Mouse (Mus musculus): ENCODE data around the gene Fggy.

Gene Fggy

DNA sequence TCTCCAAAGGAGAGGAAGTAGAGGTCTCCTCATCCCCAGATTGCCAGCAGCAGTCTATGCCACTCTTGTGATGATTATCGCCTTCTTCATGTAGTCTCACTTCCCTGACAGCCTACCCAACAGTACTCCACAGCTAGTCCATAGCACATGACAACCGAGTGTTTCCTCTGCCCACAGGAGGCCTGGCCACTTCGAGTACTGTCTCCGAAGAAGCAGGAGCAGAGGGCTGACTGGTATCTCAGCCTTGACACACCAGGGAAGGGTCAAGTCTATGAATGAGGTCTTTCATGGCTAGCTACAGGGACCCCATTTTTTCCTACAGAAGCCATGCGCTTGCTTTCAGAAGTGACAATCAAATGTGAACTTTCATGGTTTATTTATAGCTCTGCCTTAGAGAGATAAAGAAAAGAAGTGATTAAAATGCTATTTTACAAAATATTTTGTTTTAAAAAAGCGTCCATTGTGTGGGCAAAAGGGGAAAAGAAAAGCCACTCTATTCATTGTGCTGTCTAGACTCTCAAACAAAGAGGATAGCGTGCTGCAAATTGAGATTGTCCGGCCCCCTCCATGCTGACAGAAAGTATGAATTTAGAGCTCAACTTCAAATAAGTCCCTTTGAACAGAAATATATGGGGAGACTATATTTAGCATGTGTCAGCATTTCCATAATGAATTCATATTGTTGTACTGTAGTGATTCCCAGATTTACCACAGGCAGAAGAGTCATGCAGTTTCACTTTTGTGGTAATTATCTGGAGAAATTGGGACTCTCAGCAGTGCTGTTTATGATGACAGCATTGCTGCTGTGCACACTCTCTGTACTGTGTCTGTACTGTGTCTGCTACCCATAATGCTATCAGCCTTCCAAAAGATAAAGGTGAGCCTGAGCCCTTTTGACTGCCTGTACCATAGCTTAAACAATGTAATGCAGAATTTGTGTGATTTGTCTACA is 358.6 kb downstream of the Fggy start:
- DNase-seq: no peak

DNA sequence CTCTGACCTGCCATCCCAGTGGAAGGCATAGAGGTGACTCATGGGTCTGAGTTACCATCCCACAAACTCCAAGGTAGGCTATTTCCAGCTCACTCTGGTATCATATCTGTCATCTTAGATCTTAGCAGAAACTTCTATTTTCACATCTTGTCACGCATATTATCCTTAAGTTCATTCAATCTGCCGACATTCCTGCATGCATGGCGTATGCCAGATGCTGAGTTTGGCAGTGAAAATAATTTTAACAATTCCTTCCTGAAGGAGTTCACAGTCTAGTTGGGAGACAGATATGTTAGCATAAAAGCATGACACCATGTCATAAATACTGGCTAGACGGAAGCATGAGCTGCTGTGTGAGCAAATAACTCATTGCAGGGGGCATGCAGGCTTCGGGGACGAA is 360.4 kb downstream of the Fggy start:
- DNase-seq: no peak

DNA sequence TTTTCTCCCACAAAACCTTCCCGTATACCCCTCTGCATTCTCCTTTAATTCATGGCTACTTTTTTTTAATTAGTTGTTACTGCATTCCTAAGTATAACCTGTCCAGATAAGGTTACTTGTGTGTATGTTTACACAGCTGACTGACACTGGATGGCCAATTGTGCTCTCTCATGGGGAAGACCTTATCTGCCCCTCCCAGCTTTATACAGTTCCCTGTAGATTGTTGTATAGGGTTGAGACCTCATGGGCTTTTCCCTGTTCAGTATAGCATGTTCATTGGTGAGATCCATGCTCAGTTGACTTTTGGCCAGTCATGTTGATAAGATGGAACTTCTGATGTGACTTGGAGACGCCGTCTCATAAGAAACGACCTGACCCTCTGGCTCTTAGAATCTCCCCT is 363.1 kb downstream of the Fggy start:
- DNase-seq: no peak

DNA sequence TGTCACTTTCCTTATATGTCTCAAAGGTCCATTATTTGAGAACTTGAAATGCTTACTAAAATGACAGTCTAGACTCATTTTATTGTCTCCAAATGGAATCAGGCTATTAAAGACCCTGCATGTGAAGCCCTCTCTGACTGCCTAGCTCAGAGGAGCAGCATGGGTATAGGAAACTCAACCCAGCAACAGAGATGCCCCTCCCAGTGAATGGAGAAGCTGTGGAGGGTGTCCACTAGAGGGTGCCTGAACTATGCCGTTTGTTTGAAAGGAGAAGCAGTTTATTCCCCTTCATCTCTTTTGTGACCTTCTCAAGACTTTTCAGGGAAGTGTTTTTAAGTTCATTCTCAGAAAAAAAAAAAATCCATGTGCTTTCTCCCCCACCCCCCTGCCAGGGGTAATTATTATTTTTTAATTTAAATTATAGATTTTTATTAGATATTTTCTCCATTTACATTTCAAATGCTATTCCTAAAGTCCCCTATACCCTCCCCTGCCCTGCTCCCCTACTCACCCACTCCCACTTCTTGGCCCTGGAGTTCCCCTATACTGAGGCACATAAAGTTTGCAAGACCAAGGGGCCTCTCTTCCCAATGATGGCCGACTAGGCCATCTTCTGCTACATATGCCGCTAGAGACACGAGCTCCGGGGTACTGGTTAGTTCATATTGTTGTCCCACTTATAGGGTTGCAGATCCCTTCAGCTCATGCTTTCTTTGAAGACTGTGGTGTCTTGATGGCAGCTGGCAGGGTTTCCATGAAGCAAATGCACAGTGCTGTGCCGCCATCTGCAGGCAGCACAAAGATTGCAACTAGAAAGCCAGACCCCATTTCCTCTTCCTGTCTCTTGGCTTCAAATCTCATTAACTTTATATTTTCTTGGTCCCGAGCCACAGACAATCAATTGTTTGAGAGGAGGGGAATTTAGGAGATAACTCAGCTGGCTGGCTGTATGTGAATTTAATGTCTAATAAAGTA is 367.2 kb downstream of the Fggy start:
- DNase-seq: peak; percentile 83

DNA sequence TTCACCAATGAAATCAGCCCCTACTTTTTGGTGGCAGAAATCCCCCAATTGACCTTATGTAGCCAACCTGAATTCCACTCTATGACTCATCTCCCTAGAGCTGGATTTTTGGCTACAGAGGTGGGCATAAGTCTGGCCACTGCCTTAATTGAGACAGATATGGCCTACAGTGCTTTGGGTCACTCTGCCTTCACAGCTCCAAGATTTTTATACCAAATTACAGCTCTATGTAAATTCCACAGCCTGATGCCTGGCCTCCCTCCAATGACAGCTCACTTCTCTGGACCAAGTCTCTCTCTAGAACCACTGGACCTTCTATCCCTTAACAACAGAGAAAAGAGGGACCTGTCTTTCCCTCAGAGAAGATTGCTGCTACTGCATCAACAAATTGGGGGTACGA is 371.5 kb downstream of the Fggy start:
- no peak for DNase-seq

DNA sequence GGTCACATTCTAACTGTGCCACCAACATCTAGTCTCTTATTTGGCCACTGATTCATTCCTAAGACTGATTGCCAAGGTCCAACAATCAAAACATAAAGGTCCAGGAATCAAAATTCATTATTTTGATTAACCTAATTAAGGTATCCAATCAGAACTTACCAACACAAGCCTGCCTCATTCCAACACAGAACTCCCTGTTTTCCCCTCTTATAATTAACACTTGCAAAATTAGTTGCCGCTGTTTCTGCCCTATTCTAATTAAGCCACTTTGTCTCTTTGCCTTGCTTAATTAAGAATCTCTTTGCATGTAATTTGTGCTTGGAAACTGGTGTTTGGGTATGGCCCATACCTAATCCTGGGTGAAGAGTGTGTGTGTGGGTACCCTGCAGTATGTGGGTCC is 372.6 kb downstream of the Fggy start:
- no peak for DNase-seq

DNA sequence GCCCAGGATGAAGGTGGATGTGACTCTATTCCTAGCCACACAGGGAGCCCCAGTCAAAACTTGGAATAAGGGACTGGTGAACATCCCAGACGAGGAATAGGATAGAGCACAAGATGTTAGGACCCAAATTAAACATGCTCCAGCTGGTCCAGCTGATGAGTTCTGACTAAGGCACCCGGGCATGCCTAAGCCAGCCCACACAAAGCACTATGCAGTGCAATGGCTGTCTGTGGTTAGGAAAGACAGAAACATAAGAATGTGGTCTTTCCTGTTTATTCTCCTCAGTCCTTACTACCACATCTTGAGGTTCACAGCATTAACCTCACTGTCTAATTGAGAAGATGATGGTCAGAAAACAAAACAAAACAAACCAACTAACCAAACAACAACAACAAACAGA is 374.0 kb downstream of the Fggy start:
- DNase-seq: no peak

DNA sequence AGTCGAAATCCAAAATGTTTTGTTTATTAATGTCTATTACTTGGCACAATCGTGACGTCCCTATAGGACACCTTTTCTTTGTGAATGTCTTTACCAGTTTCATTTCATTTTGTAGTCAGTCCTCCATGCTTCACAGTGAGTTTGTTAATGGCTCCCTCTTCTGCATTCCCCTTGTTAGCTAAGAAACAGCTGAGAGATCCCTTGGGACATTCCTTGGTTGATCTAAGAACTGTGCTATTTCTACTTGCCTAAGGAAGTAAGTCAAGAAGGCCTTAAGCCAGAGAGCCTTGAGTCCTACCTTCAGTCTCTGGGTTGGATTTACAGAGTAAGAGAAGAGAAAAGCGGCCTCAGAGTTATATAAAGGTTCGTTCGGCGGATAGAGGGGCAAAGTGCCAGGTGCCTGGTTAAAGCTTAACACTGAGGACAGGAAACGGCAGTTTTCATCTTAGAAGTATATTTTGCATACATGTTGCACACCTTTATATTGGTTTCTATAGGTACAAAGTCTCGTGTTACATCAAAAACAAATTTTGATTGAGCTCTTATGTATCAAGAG is 376.6 kb downstream of the Fggy start:
- no peak for DNase-seq

DNA sequence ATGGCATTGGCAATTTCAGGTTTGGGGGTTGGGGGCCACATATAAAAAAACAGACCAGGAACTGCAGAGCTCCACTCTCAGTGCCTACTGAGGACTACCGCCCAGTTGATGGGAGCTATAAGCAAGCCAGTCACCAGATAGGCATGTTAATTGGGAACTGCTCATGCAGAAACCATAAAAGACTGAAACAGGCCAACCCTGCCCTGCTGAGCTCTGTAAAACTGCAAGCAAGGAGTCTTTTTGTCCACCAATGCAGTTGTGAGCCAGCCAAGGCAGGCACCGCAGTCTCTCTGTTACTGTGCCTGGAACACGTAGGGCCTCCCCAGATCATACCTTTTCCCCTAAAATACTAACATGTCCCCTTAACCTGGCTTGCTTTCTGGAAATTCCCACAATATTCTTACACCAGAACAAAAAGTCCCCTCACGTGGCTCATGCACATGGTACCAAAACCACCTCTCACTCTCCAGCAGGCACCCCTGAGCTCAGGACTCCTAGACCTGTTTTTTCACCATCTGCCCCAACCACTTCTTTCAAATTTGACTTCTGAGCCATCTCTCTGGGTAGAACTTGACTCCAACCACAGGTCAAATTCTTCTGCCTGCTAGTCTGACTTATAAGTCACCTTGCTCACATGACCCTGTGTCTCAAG is 377.2 kb downstream of the Fggy start:
- DNase-seq: no peak

DNA sequence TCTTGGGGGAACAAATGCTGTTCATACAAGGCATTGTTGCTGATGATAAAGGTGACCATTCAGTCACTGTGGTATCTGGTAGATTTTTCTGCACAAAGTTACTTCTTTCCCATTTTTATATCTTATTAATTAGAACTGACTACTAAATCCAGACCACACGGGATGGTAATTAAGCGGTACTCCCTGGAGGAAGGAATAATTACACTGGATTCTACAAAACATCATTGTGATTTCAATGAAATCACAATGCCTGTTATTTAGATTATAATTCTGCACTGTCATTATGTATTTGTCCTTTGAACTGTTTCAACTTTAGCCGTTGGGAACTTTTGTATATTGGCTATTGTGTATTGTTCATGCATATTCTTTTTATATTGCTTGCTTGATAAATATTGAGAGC is 381.4 kb downstream of the Fggy start:
- no peak for DNase-seq

DNA sequence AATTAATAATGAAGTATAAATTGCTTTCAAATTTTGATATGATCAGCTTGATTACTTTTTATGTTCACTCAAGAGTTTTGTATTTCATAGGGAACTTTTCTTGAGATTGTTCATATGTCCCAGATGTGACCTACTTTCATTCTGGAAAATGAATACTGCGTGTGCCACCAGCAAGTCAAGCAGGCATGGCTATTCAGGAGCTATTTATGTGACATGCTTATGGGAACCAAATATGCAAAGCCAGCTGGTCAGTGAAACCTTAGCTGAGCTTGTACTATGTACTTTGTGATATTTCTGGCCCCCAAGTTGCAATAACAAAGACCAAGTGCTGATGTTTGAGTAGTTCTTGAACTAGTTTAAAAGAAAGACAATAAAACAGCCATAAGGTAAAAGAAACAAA is 390.6 kb downstream of the Fggy start:
- no peak for DNase-seq

DNA sequence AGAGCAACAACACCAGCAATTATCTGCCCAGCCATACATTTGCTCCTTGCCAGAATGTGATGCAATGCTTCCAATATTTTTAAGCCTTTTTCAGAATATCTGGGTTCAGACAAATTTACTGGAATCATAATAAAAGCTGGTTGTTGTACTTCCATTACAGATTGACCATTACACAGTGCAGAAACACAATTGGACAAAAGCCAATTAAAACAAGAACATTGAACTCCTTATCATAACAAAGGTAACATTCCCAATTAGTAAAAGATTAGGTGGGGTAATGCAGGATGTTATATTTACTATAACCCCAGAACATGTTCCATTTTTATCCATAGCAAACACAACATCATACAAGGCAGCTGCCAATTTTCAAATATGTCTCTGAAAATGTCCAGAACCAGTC is 396.0 kb downstream of the Fggy start:
- no peak for DNase-seq

DNA sequence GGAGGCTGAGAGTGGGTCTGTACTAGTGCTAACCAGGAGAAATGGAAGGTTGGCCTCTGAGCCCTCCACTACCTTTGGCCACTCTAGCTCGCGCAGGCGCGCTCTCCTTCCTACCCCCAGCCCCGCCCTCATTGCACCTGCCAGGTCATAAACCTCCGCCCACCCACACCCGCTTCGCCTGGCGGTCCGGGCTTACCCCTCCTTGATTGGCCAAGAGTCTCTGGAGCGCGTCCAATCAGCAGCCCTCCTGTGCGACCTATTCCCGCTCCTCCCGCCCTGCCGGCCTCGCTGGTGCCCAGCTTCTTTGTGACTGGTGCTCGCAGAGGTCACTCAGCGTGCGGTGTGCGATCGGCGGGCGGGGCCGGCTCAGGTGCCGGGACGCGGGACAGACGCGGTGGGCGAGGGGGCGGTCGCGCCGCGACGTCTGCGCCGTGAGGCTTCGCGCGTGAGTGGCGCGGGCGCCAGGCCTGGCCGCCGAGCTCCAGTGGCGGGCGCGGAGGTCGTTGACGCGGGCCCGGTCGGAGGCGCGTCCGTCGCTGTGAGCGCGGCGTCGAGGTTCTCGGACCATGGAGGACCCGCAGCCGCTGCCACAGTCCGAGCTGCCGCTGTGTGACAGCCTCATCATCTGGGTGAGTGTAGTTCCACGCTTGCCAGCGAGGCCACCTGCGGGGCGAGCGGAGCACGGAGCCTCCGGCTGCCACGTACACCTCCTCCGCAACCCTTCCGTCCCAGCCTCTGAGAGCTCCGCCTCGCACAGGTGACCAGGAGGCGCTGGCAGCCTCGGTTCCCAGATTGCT is 409.8 kb downstream of the Fggy start, which contains the start of gene Hook1:
Gene Hook1 (plus strand): TSS at position 313 of the 797 bp plus-strand sequence.
- peak; percentile 95 for DNase-seq
